Mouse (Mus musculus): ENCODE results near the gene Fam118a.

The Fam118a gene

DNA sequence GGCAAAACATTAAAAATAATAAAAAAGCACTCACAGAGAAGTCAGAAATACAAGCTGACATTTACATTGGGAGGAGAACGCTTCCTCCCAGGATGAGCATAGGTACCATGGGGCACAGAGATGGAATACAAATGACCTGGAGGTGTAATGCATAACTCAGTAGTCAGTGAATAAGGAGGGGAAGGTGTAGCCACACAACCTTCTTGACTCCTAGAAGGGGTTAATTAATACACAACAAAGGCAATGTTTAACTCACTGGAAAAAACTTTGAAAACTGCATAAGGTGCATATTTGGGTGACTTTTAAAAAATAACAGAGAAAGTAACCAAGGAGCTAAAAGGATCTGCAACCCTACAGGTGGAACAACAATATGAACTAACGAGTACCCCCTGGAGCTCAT lies 43.9 kb downstream of the Fam118a start:
- no peak for DNase-seq (ENCODE audit: low read depth, low spot score)

DNA sequence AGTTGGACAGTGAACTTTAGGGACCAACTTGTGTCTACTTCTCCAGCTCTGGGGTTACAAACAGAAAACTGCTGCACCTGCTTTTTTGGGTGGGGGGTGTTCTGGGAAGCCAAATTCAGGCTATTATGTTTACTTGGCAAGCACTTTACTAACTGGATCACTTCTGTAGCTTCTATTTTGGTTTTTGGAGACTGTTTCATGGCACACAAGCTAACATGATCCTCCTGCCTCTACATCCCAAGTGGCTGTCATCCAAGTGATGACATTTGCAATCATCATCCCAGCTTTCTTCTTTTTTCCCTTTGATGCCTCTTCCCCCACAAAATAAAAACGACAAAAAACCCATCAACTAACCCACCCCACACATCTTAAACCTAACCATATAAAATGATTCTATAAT lies 56.9 kb downstream of the Fam118a start:
- no peak for DNase-seq (ENCODE audit: low read depth, low spot score)

Data from CD4-positive helper T cell, adult 2 months (primary cell).